Mouse (Mus musculus) cerebellum, adult 11-12 months (tissue): ENCODE results near the gene Junb.
A peak's percentile ranks its signal among the peaks of the same experiment; 100 is the strongest.

Experiments
- DNase-seq: peaks from one replicate; pipeline ENCODE4 v3.0.0; 2022

The Junb gene

GRCm38 (mm10) chr8:84978248-84978940 lies at the start of gene Junb:
TSS of gene Junb (minus strand) at chr8:84978718.
- DNase-seq = peak; percentile 93

GRCm38 (mm10) chr8:85027922-85028321 lies 49.4 kb upstream of the Junb start:
- no peak for DNase-seq

- no peak for DNase-seq
These were observed 49.0 kb upstream of the Junb start for GRCm38 (mm10) chr8:85027516-85027855.

GRCm38 (mm10) chr8:85026670-85027515 lies 48.4 kb upstream of the Junb start, which contains the start of gene Trir:
TSS of gene Trir (plus strand) at chr8:85026823.
- DNase-seq = peak; percentile 97

- DNase-seq = peak; percentile 83
These were observed 46.8 kb upstream of the Junb start, which contains the start of gene Asna1 for GRCm38 (mm10) chr8:85025098-85025932. TSS of gene Asna1 (minus strand) at chr8:85025281.

GRCm38 (mm10) chr8:85023846-85024245 lies 45.3 kb upstream of the Junb start:
- no peak for DNase-seq

GRCm38 (mm10) chr8:85021514-85022055 lies 43.1 kb upstream of the Junb start:
- DNase-seq = no peak

- DNase-seq = no peak
These were observed 38.7 kb upstream of the Junb start for GRCm38 (mm10) chr8:85017209-85017608.

GRCm38 (mm10) chr8:85016724-85017123 lies 38.2 kb upstream of the Junb start:
- DNase-seq = no peak

GRCm38 (mm10) chr8:85014431-85014830 lies 35.9 kb upstream of the Junb start, which contains the start of gene Best2:
TSS of gene Best2 (minus strand) at chr8:85014531.
- DNase-seq = no peak

- peak; percentile 73 for DNase-seq
These were observed 34.8 kb upstream of the Junb start for GRCm38 (mm10) chr8:85013230-85013840.

GRCm38 (mm10) chr8:85011242-85011641 lies 32.7 kb upstream of the Junb start:
- no peak for DNase-seq

GRCm38 (mm10) chr8:85007686-85008085 lies 29.2 kb upstream of the Junb start:
- no peak for DNase-seq

GRCm38 (mm10) chr8:84997649-84998295 lies 19.3 kb upstream of the Junb start:
- DNase-seq = peak; percentile 94

- DNase-seq = peak; percentile 22
These were observed 18.5 kb upstream of the Junb start for GRCm38 (mm10) chr8:84996978-84997377.

GRCm38 (mm10) chr8:84995680-84996079 lies 17.2 kb upstream of the Junb start:
- peak; percentile 38 for DNase-seq

GRCm38 (mm10) chr8:84994375-84994774 lies 15.9 kb upstream of the Junb start:
- peak; percentile 30 for DNase-seq

- peak; percentile 89 for DNase-seq
These were observed 12.3 kb upstream of the Junb start for GRCm38 (mm10) chr8:84990836-84991235.

GRCm38 (mm10) chr8:84990349-84990748 lies 11.8 kb upstream of the Junb start, which contains the start of gene Hook2:
TSS of gene Hook2 (plus strand) at chr8:84990603.
- peak; percentile 96 for DNase-seq

- peak; percentile 88 for DNase-seq
These were observed 11.3 kb upstream of the Junb start for GRCm38 (mm10) chr8:84989810-84990209.

- DNase-seq = peak; percentile 76
These were observed 10.8 kb upstream of the Junb start for GRCm38 (mm10) chr8:84989311-84989731.

- DNase-seq = peak; percentile 60
These were observed 9.4 kb upstream of the Junb start for GRCm38 (mm10) chr8:84987903-84988302.
